Mouse (Mus musculus): ENCODE measurements around the gene Gm9999. TPM values are rescaled to one million over a fixed set of nuclear protein-coding genes. Genes with fewer than 3 reads are reported as not detected.

The Gm9999 gene
- polyA plus RNA-seq, 2 experiments: not detected

DNA sequence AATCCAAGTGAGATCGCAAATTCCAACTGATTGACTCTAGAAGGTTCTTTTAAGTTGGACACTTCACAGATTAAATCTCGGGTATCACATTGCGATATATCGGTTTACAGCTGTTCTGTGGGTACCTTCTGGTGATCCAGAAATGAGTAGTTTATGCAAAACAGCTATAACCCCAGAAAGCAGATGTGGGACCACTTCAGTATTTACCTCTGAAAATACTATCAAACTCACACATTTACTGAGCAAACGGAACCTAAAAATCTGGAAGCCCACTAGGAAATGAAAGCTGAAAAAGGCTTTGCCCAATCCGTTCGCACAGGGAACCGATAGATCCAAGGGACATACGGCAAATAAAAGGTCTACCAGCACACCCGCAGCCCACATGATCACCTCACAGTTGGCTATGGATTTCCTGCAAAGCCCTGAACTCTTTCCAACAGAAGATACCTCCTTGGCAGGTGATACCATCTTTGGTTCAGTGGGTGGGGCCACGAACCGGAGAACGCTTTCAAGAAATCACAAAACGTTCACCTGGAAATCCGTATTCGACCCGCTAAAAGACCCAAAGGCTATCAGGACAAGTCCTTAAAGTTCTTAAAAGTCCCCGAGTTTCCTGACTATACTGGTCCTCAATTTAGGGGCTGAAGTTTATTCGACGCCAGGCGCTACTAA is 23.9 kb downstream of the Gm9999 start:
- 12% methylated on average over 21 of the region's 21 CpGs for WGBS (ENCODE audit: insufficient replicate concordance)
- H3K4me1 ChIP-seq (replicated peaks; ENCODE audit: control insufficient read depth in 2 of 2, insufficient read depth in 2 of 2, low read length in 1 of 2): peaks cover 16 to 29% of the 10 kb centered on the region in 2 experiments
- peak overlapping the region; percentile 93 for H3K27ac ChIP-seq
- peak overlapping the region; percentile 81 to 93 for H3K4me3 ChIP-seq (ENCODE audit: insufficient read depth in 1 of 2, low read depth in 2 of 2, low read length in 2 of 2)
- ATAC-seq (ENCODE audit: insufficient read depth) (no peak), DNase-seq (ENCODE audit: low read depth in 3 of 3, low spot score in 3 of 3) (peak in 1 of 3 experiments; percentile 37)
- H3K9ac ChIP-seq (replicated peaks): peak overlapping the region; percentile 87
- no peaks in the 10 kb centered on the region for H3K36me3 ChIP-seq (replicated peaks; ENCODE audit: control insufficient read depth, insufficient read depth, low read depth)
- TF ChIP-seq CTCF (IDR thresholded peaks at IDR 0.05; ENCODE audit: low read depth) (no peak), EP300 (IDR thresholded peaks at IDR 0.05; ENCODE audit: low read depth) (no peak)
- H3K27me3 ChIP-seq (ENCODE audit: control insufficient read depth, insufficient read depth, low read length): no peaks in the 10 kb centered on the region
- no peaks in the 10 kb centered on the region for H3K9me3 ChIP-seq (ENCODE audit: control insufficient read depth, low read length)
- H3K4me2 ChIP-seq (ENCODE audit: low read depth): peak overlapping the region; percentile 98

DNA sequence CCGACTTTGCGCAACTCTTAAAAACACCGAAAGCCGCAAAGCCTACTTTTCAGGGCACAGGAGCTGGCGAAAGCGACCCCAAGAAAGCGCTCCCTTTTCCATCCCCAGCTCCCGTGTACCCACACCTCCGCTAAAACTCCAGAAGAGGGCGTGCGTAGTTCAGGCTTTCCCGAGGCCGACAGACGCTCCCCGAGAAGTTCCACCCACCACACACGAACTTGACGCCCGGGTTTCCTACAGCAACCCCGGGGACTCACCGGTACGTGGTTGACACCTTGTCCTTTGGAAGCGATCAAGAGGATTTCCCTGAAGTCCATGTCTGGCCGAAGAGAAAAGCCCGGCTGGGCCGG is 24.4 kb downstream of the Gm9999 start:
- peaks cover 16 to 29% of the 10 kb centered on the region in 2 experiments for H3K4me1 ChIP-seq (replicated peaks; ENCODE audit: control insufficient read depth in 2 of 2, insufficient read depth in 2 of 2, low read length in 1 of 2)
- no peaks in the 10 kb centered on the region for H3K9me3 ChIP-seq (ENCODE audit: control insufficient read depth, low read length)
- WGBS (ENCODE audit: insufficient replicate concordance): 0% methylated on average over 25 of the region's 25 CpGs
- H3K27ac ChIP-seq: peak overlapping the region; percentile 93
- no peaks in the 10 kb centered on the region for H3K27me3 ChIP-seq (ENCODE audit: control insufficient read depth, insufficient read depth, low read length)
- H3K4me3 ChIP-seq (ENCODE audit: insufficient read depth in 1 of 2, low read depth in 2 of 2, low read length in 2 of 2): peak overlapping the region; percentile 81 to 93
- TF ChIP-seq EP300 (IDR thresholded peaks at IDR 0.05; ENCODE audit: low read depth): no peak; the same call in 1 of the 2 replicates
- TF ChIP-seq CTCF (IDR thresholded peaks at IDR 0.05; ENCODE audit: low read depth): peak; percentile 85
- peak; percentile 74 for ATAC-seq (ENCODE audit: insufficient read depth)
- no peaks in the 10 kb centered on the region for H3K36me3 ChIP-seq (replicated peaks; ENCODE audit: control insufficient read depth, insufficient read depth, low read depth)
- peak overlapping the region; percentile 87 for H3K9ac ChIP-seq (replicated peaks)
- peak overlapping the region; percentile 98 for H3K4me2 ChIP-seq (ENCODE audit: low read depth)
- peak; percentile 62 to 73 (median 62) for DNase-seq (ENCODE audit: low read depth in 3 of 3, low spot score in 3 of 3)

DNA sequence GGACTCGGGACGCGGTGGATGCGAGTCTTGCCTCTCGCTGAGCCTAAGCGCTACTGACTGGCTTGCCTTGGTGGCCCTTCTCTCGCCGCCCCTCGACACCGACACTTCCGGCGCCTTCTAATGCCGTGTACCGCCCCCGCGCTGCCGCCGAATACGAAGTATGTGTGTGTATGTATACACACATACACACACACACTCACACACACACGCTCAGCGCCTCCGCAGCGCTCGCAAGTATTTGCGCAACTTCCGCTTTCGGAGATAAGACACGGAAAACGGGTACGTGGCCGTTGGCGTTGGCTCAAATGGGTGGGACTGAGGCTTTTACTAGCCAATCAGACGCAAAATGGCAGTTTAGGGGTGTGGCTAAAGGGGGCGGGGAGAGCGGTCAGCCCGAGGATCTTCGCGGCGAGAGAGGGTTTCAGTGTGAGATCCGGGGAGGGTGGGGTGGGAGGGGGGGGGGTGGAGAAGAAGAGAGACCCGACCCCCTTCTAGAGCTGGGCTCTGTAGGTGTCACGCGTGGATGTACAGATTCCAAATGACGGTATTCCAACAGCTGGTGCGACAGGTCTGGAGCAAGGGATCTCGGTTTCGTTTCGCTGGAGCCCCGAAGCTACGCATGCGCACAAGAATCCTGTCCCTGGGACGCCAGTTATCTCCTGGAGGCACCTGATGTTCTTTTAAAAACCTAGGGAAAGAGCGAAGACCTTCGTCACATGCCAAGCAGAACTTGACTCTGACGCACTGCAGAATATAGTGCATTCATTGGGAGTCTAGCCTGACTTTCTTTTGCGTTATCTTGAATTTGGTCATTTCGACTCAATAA is 25.0 kb downstream of the Gm9999 start, which contains the start of gene Spty2d1:
Spty2d1 (minus strand) TSS at position 244 of the 826 bp plus-strand sequence.
- no peaks in the 10 kb centered on the region for H3K9me3 ChIP-seq (ENCODE audit: control insufficient read depth, low read length)
- H3K4me1 ChIP-seq (replicated peaks; ENCODE audit: control insufficient read depth in 2 of 2, insufficient read depth in 2 of 2, low read length in 1 of 2): peaks cover 21 to 33% of the 10 kb centered on the region in 2 experiments
- H3K4me2 ChIP-seq (ENCODE audit: low read depth): peak within 1 kb of the TSS; percentile 98
- DNase-seq (ENCODE audit: low read depth in 3 of 3, low spot score in 3 of 3): peak; percentile 97 to 98 (median 98)
- peak within 1 kb of the TSS; percentile 81 to 93 for H3K4me3 ChIP-seq (ENCODE audit: insufficient read depth in 1 of 2, low read depth in 2 of 2, low read length in 2 of 2)
- no peaks in the 10 kb centered on the region for H3K27me3 ChIP-seq (ENCODE audit: control insufficient read depth, insufficient read depth, low read length)
- H3K27ac ChIP-seq: peak within 1 kb of the TSS; percentile 93
- H3K36me3 ChIP-seq (replicated peaks; ENCODE audit: control insufficient read depth, insufficient read depth, low read depth): no peaks in the 10 kb centered on the region
- H3K9ac ChIP-seq (replicated peaks): peak within 1 kb of the TSS; percentile 87
- peak; percentile 91 for ATAC-seq (ENCODE audit: insufficient read depth)
- under 1% methylated on average over 57 of the region's 57 CpGs for WGBS (ENCODE audit: insufficient replicate concordance)
- TF ChIP-seq EP300 (IDR thresholded peaks at IDR 0.05; ENCODE audit: low read depth) (peak; percentile 74), CTCF (IDR thresholded peaks at IDR 0.05; ENCODE audit: low read depth) (no peak; the same call in 1 of the 2 replicates)

DNA sequence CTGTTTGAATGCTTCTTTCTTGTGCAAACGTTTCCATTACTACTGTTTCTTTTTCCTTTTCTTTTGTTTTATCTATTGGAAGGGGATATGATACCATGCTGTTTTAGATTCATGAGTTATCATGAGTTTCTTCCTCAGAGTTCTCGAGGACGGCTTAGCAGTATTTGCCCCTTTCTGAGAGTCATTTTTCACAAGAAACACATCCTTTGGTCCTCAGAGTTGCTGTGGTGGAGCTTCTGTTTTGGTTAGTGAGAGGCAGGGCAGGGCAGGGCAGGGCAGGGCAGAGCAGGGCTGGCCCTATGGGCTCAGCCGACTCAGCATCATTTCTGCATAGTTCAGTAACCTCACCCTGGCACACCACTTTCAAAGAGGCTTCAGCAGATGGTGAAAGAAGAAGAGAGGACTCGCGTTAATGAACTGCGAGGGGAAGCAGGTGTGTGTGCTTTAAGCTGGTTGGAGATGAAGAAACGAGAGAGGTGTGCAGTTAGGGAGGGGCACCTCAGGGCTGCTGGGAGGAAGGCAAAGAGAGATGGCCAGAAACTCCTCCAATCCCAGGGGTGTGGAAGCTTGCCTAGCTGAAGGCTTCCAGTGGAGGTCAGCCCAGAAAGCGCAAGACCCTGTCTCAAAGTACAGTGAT is 29.9 kb downstream of the Gm9999 start:
- Histone ChIP-seq H3K4me1 (replicated peaks; ENCODE audit: control insufficient read depth in 2 of 2, insufficient read depth in 2 of 2, low read length in 1 of 2) (peaks cover 35 to 36% of the 10 kb centered on the region in 2 experiments), H3K4me2 (ENCODE audit: low read depth) (peak overlapping the region; percentile 46)
- 27% methylated on average over 9 of the region's 9 CpGs for WGBS (ENCODE audit: insufficient replicate concordance)

More for the DNA sequence above, 29.9 kb downstream of the Gm9999 start:
- no peaks in the 10 kb centered on the region for H3K9me3 ChIP-seq (ENCODE audit: control insufficient read depth, low read length)
- H3K36me3 ChIP-seq (replicated peaks; ENCODE audit: control insufficient read depth, insufficient read depth, low read depth): no peaks in the 10 kb centered on the region
- H3K4me3 ChIP-seq (ENCODE audit: insufficient read depth in 1 of 2, low read depth in 2 of 2, low read length in 2 of 2): no peak overlapping the region
- ATAC-seq (ENCODE audit: insufficient read depth) (no peak), DNase-seq (ENCODE audit: low read depth in 3 of 3, low spot score in 3 of 3) (no peak)
- no peak overlapping the region; the same call in 1 of the 2 replicates for H3K9ac ChIP-seq (replicated peaks)
- H3K27ac ChIP-seq: peak overlapping the region; percentile 8
- no peaks in the 10 kb centered on the region for H3K27me3 ChIP-seq (ENCODE audit: control insufficient read depth, insufficient read depth, low read length)
- TF ChIP-seq EP300 (IDR thresholded peaks at IDR 0.05; ENCODE audit: low read depth): no peak
- no peak for TF ChIP-seq CTCF (IDR thresholded peaks at IDR 0.05; ENCODE audit: low read depth)

Measured in liver, embryonic 14.5 days (tissue).